ENCODE assay signal across 7 mouse cellular contexts in genomic region chr3:131552349-131553254, GRCm38 (mm10). TPM values are rescaled to one million over a fixed set of nuclear protein-coding genes. Genes with fewer than 3 reads are reported as not detected.
DNase-seq lines count a peak whose midpoint lies in the region; ATAC-seq and TF ChIP-seq lines count a peak whose summit lies in the region.

No protein-coding gene starts in this region.

- no peak overlapping the region for H3K4me3 ChIP-seq in lung, embryonic 14.5 days (ENCODE audit: low read depth, low read length)
- H3K4me3 ChIP-seq in lung, adult 2 months (replicated peaks; ENCODE audit: extremely low read depth, low read depth, low read length): no peak overlapping the region
- no peak overlapping the region for H3K4me3 ChIP-seq in liver, postnatal 0 days (ENCODE audit: low read depth, low read length)

- H3K36me3 ChIP-seq in lung, embryonic 14.5 days (ENCODE audit: insufficient read depth): no peaks in the 10 kb centered on the region
- H3K36me3 ChIP-seq in liver, postnatal 0 days (replicated peaks; ENCODE audit: insufficient read depth, low read length): no peaks in the 10 kb centered on the region

- no peak for TF ChIP-seq EP300 in liver, postnatal 0 days (IDR thresholded peaks at IDR 0.05; ENCODE audit: low read depth)

- ATAC-seq in lung, embryonic 14.5 days (ENCODE audit: insufficient read depth): peak; percentile 58; the same call in 1 of the 2 replicates
- ATAC-seq in liver, postnatal 0 days: no peak

- no peak overlapping the region for H3K9ac ChIP-seq in lung, embryonic 14.5 days
- H3K9ac ChIP-seq in liver, postnatal 0 days (replicated peaks): no peak overlapping the region

- WGBS in lung, embryonic 14.5 days: 34% methylated on average over 9 of the region's 9 CpGs
- 33% methylated on average over 9 of the region's 9 CpGs for WGBS in lung, adult 2 months
- 37% methylated on average over 9 of the region's 9 CpGs for WGBS in liver, postnatal 0 days (ENCODE audit: insufficient replicate concordance)

- H3K9me3 ChIP-seq in lung, embryonic 14.5 days (ENCODE audit: low read depth, low read length): no peaks in the 10 kb centered on the region
- H3K9me3 ChIP-seq in liver, postnatal 0 days (ENCODE audit: low read length): no peaks in the 10 kb centered on the region

- DNase-seq in lung, embryonic 14.5 days: peak; percentile 90
- no peak for DNase-seq in lung, adult 2 months
- DNase-seq in MN1 (ENCODE audit: low spot score): peak; percentile 74
- peak; percentile 60 for DNase-seq in cerebellum, adult 9-10 months
- peak; percentile 51 for DNase-seq in heart, postnatal 4 days
- no peak for DNase-seq in liver, postnatal 0 days
- DNase-seq in retina, postnatal 1 day: peak; percentile 78

- TF ChIP-seq POLR2A in lung, adult 2 months (IDR thresholded peaks at IDR 0.05; ENCODE audit: borderline replicate concordance, extremely low read depth, low read depth, low read length): no peak

- H3K4me1 ChIP-seq in lung, embryonic 14.5 days (ENCODE audit: insufficient read depth): no peaks in the 10 kb centered on the region
- no peaks in the 10 kb centered on the region for H3K4me1 ChIP-seq in lung, adult 2 months (ENCODE audit: control insufficient read depth, insufficient read depth, low read length)
- H3K4me1 ChIP-seq in liver, postnatal 0 days (ENCODE audit: insufficient read depth): no peaks in the 10 kb centered on the region

- peak; percentile 75 for TF ChIP-seq CTCF in lung, embryonic 14.5 days (IDR thresholded peaks at IDR 0.05; ENCODE audit: low read depth)
- TF ChIP-seq CTCF in lung, adult 2 months (IDR thresholded peaks at IDR 0.05; ENCODE audit: insufficient read depth, low read length): no peak; the same call in 1 of the 2 replicates
- TF ChIP-seq CTCF in liver, postnatal 0 days (IDR thresholded peaks at IDR 0.05; ENCODE audit: low read depth): peak; percentile 81

- H3K27me3 ChIP-seq in lung, embryonic 14.5 days (ENCODE audit: insufficient read depth, low read length): no peaks in the 10 kb centered on the region
- H3K27me3 ChIP-seq in liver, postnatal 0 days (ENCODE audit: insufficient read depth, low read length): no peaks in the 10 kb centered on the region

- H3K4me2 ChIP-seq in lung, embryonic 14.5 days: no peak overlapping the region
- H3K4me2 ChIP-seq in liver, postnatal 0 days (ENCODE audit: low read depth, low read length): no peak overlapping the region

- H3K27ac ChIP-seq in lung, embryonic 14.5 days (ENCODE audit: low read depth): no peak overlapping the region
- no peak overlapping the region for H3K27ac ChIP-seq in liver, postnatal 0 days (ENCODE audit: low read depth)

RNA-seq across cellular contexts. Expression of gene Papss1, which starts 12.0 kb away (rescaled TPM):
- 98.6 and 99.2 TPM in 2 replicates for polyA plus RNA-seq in lung, embryonic 14.5 days (2014; fragmentation: Nextera tagmentation; extraction: Ambion mirVana)
- 26.0 and 36.0 TPM in 2 replicates for polyA plus RNA-seq in lung, adult 2 months (2012; rRNA removed)
- total RNA-seq in heart, postnatal 4 days (2021): 10 to 100 TPM; 33.1 to 33.2 TPM
- 5.6 and 6.0 TPM in 2 replicates for polyA plus RNA-seq in liver, postnatal 0 days (2015; fragmentation: Nextera tagmentation; extraction: Ambion mirVana)

Comparison
In these comparisons a context has a peak if more than half of its experiments do, and no peak if none do; other contexts are left out.
1. DNase-seq: peak in lung, embryonic 14.5 days (single experiment), MN1 (single experiment), cerebellum, adult 9-10 months (single experiment), heart, postnatal 4 days (single experiment) and retina, postnatal 1 day (single experiment); none in lung, adult 2 months (single experiment) and liver, postnatal 0 days (single experiment).